Mouse (Mus musculus): ENCODE results near the gene Nedd9. TPM values are rescaled to one million over a fixed set of nuclear protein-coding genes. Genes with fewer than 3 reads are reported as not detected.
"Not testable (repeated sequence)": the region's sequence is repeated elsewhere in the genome, so short reads cannot be mapped to it uniquely, and the experiment has no call there.

The Nedd9 gene
- total RNA-seq, 2 experiments from 2014 or later: 19.8 to 21.0 TPM

GRCm38 (mm10) chr13:41325346-41325745 is 161.8 kb downstream of the Nedd9 start:
- no peak for DNase-seq
- intact Hi-C loops (cut with DNase I): no loop called here

GRCm38 (mm10) chr13:41324631-41325030 is 162.5 kb downstream of the Nedd9 start:
- intact Hi-C loops (cut with DNase I): no loop called here
- DNase-seq: no peak

- intact Hi-C loops (cut with DNase I): no loop called here
- no peak for DNase-seq
These were observed 165.7 kb downstream of the Nedd9 start for GRCm38 (mm10) chr13:41321433-41321832.

GRCm38 (mm10) chr13:41320749-41321148 is 166.4 kb downstream of the Nedd9 start:
- DNase-seq: no peak
- intact Hi-C loops (cut with DNase I): no loop called here

- intact Hi-C loops (cut with DNase I): loop anchor here (5.0 kb wide), 1 partner anchor 270 kb away; no protein-coding TSS in a partner anchor
- DNase-seq: peak; percentile 81
These were observed 184.4 kb downstream of the Nedd9 start for GRCm38 (mm10) chr13:41302716-41303115.

- no peak for DNase-seq
- intact Hi-C loops (cut with DNase I): loop anchor here (5.0 kb wide), 1 partner anchor 272 kb away; no protein-coding TSS in a partner anchor
These were observed 187.1 kb downstream of the Nedd9 start for GRCm38 (mm10) chr13:41300037-41300436.

- intact Hi-C loops (cut with DNase I): no loop called here
- DNase-seq: no peak
These were observed 188.2 kb downstream of the Nedd9 start for GRCm38 (mm10) chr13:41298996-41299395.

GRCm38 (mm10) chr13:41298533-41298932 is 188.6 kb downstream of the Nedd9 start:
- intact Hi-C loops (cut with DNase I): no loop called here
- no peak for DNase-seq

- peak; percentile 28 for DNase-seq
- intact Hi-C loops (cut with DNase I): no loop called here
These were observed 190.8 kb downstream of the Nedd9 start for GRCm38 (mm10) chr13:41296396-41296795.

GRCm38 (mm10) chr13:41295886-41296285 is 191.3 kb downstream of the Nedd9 start:
- DNase-seq: no peak
- intact Hi-C loops (cut with DNase I): no loop called here

GRCm38 (mm10) chr13:41293595-41293994 is 193.6 kb downstream of the Nedd9 start:
- DNase-seq: no peak
- intact Hi-C loops (cut with DNase I): no loop called here

- no peak for DNase-seq
- intact Hi-C loops (cut with DNase I): no loop called here
These were observed 195.6 kb downstream of the Nedd9 start for GRCm38 (mm10) chr13:41291466-41291974.

GRCm38 (mm10) chr13:41286285-41286684 is 200.9 kb downstream of the Nedd9 start:
- no peak for DNase-seq
- intact Hi-C loops (cut with DNase I): no loop called here

GRCm38 (mm10) chr13:41285448-41285847 is 201.7 kb downstream of the Nedd9 start:
- no peak for DNase-seq
- intact Hi-C loops (cut with DNase I): no loop called here

GRCm38 (mm10) chr13:41283256-41283655 is 203.9 kb downstream of the Nedd9 start:
- peak; percentile 74 for DNase-seq
- intact Hi-C loops (cut with DNase I): loop anchor here (5.0 kb wide), 1 partner anchor 289 kb away; no protein-coding TSS in a partner anchor

GRCm38 (mm10) chr13:41280696-41281095 is 206.5 kb downstream of the Nedd9 start:
- DNase-seq: no peak
- intact Hi-C loops (cut with DNase I): loop anchor here (5.0 kb wide), 1 partner anchor 292 kb away; no protein-coding TSS in a partner anchor

GRCm38 (mm10) chr13:41273927-41274650 is 213.1 kb downstream of the Nedd9 start, which contains the start of gene Gm17364:
TSS of gene Gm17364 (minus strand) at chr13:41273977.
- intact Hi-C loops (cut with DNase I): no loop called here
- DNase-seq: no peak

- DNase-seq: peak; percentile 43
- intact Hi-C loops (cut with DNase I): no loop called here
These were observed 219.2 kb downstream of the Nedd9 start for GRCm38 (mm10) chr13:41267827-41268408.

- no peak for DNase-seq
These were observed 223.7 kb downstream of the Nedd9 start for GRCm38 (mm10) chr13:41263304-41264006.

GRCm38 (mm10) chr13:41261617-41262016 is 225.5 kb downstream of the Nedd9 start:
- DNase-seq; intact Hi-C loops (cut with DNase I): not testable (repeated sequence)

More at GRCm38 (mm10) chr13:41263304-41264006, 223.7 kb downstream of the Nedd9 start:
- intact Hi-C loops (cut with DNase I): no loop called here
